Mouse (Mus musculus) cerebellum, postnatal 36 days (tissue): ENCODE measurements at regions not wholly inside any gene's neighbourhood (a gene's known extent, or its start where the extent isn't known, plus 50 kb on each side); places are given as distances from the start of the nearest gene placed in this dataset.

ENCODE experiments used
- DNase-seq, 2 experiments: peaks; one replicate each; pipeline ENCODE4 v3.0.0; 2021 to 2022; ENCODE audit warnings: mixed read lengths in 2 of 2

- no peak for DNase-seq
These were observed 1786.1 kb downstream of the 9330182O14Rik start for GRCm38 (mm10) chr15:41920270-41920669.

GRCm38 (mm10) chr15:41936697-41937096, 1802.5 kb downstream of the 9330182O14Rik start:
- DNase-seq: no peak

- no peak for DNase-seq
These were observed 1811.1 kb downstream of the 9330182O14Rik start for GRCm38 (mm10) chr15:41945226-41945625.

DNA sequence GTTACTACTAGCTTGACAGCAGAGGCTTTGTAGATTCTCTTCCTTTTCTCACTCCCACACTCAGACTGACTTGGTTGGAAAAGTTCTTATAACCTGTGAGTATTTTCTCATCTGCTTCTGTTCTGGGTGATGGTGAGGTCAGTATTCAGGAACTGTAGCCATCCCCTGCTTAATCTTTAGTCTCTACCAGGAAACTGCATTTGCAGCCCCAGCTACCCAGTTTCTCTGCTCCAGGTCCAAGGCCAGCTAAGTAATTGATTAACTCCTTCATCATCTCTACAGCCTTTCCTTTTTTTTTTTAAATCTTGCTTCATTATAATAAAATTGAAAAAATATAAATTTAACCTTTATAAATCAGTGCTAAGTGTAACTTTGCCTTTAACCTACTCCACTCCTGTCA, 1813.7 kb downstream of the 9330182O14Rik start:
- no peak for DNase-seq

- no peak for DNase-seq
These were observed 1814.4 kb downstream of the 9330182O14Rik start for GRCm38 (mm10) chr15:41948347-41949093.

- DNase-seq: no peak
These were observed 1814.9 kb downstream of the 9330182O14Rik start for GRCm38 (mm10) chr15:41949094-41949461.

- DNase-seq: no peak
These were observed 1817.1 kb downstream of the 9330182O14Rik start for GRCm38 (mm10) chr15:41951276-41951675.

GRCm38 (mm10) chr15:41960597-41960996, 1826.4 kb downstream of the 9330182O14Rik start:
- DNase-seq: no peak

DNA sequence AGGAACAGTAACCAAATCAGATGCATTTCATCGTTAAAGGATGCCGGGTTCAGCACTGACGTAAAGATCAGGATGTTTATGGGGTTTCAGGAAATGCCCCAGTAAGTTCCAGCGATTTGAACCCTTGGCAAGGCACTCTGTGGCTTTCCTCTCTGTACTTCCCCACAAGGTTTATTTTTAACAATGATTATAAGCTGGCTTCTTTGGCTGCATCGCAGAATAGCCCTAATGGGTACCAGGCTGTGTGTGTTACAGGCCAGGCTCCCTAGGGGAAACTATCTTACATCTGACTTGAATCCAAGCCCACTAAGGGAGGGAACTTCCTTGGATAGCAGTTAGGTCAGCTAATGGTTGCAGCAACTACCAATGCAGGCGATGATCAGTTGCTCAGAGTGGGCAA, 1836.7 kb downstream of the 9330182O14Rik start:
- no peak for DNase-seq

DNA sequence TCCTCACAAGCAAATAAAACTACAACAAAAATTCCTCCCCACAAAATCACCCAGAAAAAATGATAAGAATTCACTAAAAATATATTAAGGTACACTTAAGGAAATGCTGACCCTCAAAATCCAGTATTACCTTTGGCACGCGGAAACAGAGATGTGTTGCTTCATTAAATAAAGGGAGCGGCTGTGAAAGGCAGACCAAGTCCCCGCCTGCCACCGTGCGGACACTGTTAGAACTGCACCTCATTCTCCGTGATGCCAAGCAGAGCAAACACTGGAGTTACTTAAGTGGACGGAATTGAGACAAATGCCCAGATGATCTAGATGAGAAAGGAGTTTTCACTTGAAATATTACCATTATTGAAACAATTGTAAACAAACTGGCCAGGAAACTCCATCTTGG, 1839.1 kb downstream of the 9330182O14Rik start:
- peak; percentile 91 to 96 for DNase-seq

GRCm38 (mm10) chr15:41977196-41977595, 1843.0 kb downstream of the 9330182O14Rik start:
- DNase-seq: no peak

DNA sequence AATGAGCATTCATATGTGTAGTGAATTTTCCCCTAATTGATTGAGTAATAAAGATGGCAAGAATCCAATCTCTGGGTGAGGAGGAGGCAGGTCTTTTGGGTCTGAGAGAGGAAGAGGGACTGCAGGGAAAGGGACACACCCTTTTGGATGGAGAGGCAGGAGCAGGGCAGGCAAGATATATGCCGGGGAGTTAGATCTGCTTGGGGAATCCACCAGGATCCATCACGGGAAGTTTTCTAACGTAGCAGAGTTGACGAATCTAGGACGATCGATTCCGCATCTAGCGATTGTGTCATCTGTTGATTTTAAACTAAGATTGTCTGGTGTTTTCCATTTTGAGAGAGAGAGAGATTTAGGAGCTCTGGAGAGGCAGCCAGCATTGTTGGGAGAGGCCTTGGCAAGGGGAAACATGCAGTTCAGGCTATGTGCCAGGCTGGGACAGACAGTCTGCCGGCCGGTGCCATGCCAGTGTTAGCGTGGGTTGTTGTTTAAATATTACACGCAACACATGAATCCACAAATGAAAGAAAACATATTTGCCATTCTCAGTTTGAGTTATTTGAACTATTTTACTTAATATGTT, 1843.6 kb downstream of the 9330182O14Rik start:
- peak; percentile 65 to 67 for DNase-seq

- no peak for DNase-seq
These were observed 1849.1 kb downstream of the 9330182O14Rik start for GRCm38 (mm10) chr15:41983261-41983660.

DNA sequence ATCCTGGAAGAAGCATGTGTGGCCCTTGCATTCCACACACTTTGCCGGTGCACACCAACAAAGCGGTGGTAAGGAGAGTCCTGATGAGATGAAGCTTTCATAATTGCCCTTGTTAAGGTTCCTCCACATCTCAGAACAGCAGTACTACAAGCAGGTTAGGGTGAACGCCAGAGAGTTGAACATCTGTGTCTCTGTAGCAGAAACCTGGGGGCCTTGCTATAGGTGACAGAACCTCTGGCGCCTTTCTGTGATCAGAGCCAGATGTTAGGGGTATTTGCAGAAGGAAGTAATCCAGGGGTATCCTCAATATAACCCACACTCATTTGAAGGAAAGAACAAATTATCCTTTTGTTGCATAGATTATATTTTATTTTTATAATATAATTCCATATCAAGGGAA, 1850.1 kb downstream of the 9330182O14Rik start:
- DNase-seq: no peak

- DNase-seq: no peak
These were observed 1852.1 kb downstream of the 9330182O14Rik start for GRCm38 (mm10) chr15:41986264-41986663.

GRCm38 (mm10) chr15:41989065-41989464, 1854.9 kb downstream of the 9330182O14Rik start:
- DNase-seq: no peak

- no peak for DNase-seq
These were observed 1857.7 kb downstream of the 9330182O14Rik start for GRCm38 (mm10) chr15:41991816-41992215.

DNA sequence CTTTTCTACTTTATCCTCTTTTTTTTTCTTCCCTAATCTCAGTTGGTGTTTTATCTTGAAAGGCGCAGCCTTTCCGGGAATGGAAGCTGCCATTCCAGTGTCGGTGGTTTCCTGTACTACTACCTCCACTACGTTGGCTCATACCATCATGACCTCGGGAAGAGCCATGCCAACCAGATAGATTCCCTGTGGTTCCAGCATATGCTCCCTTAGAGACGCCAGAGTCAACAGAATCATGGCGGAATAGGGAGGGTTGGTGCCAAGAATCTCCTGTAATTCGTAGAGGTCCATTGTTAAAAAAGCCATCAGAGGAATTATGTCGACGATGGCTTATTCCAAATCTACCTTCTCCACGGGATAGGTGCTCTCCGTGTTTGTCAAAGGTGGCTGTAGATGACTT, 1898.1 kb downstream of the 9330182O14Rik start:
- peak; percentile 64 to 68 for DNase-seq

GRCm38 (mm10) chr15:42047088-42047976, 1913.2 kb downstream of the 9330182O14Rik start:
- no peak for DNase-seq

GRCm38 (mm10) chr15:42056772-42057171, 1922.6 kb downstream of the 9330182O14Rik start:
- DNase-seq: no peak

GRCm38 (mm10) chr15:42068207-42068831, 1934.2 kb downstream of the 9330182O14Rik start:
- DNase-seq: peak; percentile 88 to 89

GRCm38 (mm10) chr15:42069072-42069471, 1934.9 kb downstream of the 9330182O14Rik start:
- peak in 1 of 2 experiments; percentile 16 for DNase-seq

DNA sequence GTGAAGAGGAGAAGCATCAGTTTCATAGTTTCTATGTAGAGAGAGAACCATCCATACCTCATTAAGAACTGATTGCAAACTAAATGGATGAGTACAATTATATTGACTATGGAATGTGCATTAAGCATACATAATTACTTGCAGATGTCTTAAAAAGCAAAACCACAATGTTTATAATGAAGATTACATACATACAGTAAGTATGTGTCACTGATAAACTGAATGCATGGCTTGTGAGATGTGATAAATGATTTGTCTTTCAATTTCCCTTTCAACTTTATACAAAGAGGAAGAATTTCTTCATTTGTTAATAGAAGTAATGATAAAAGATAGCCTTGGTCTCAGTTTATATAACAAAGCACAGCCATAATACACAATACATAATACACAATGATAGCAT, 1939.3 kb downstream of the 9330182O14Rik start:
- no peak for DNase-seq
